Mouse (Mus musculus): ENCODE measurements around the gene Mxd1. TPM values are rescaled to one million over a fixed set of nuclear protein-coding genes. Genes with fewer than 3 reads are reported as not detected.

Mxd1 gene
- 9.4 and 11.2 TPM in 2 replicates for polyA plus RNA-seq (2015; fragmentation: Nextera tagmentation; extraction: Ambion mirVana)

DNA sequence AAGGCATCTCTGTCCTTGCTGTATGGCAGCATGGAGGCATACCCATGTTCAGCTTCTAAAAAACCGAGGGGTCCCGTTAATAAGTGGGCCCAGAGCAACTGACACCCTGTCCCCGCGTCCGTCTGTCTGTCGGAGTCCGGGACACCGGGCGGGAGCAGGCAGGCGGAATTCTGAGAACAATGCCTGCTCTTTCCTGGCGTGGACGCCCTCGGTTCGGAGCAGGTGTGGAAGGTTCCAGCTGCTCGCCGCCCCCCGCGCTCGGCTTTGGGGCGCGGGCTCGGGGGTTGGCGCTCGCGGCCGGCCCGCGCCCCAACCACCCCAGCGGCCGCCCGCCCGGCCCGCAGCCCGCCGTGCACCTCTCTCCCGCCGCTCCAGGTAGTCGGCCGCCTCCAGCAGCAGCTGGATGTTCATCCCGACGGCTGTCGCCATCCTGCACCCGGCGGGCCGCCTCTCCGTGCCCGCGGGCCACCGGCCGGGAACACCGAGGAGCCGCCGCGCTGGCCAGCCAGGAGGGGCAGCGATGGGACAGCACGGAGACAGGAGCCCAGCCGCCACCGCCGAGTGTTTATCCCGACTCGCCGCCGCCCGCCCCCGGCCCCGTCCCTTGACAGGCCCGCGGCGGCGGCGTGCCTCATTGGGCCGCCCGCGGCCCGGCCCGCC is at the start of gene Mxd1:
Mxd1 (minus strand) TSS at position 582 of the 660 bp plus-strand sequence.

DNA sequence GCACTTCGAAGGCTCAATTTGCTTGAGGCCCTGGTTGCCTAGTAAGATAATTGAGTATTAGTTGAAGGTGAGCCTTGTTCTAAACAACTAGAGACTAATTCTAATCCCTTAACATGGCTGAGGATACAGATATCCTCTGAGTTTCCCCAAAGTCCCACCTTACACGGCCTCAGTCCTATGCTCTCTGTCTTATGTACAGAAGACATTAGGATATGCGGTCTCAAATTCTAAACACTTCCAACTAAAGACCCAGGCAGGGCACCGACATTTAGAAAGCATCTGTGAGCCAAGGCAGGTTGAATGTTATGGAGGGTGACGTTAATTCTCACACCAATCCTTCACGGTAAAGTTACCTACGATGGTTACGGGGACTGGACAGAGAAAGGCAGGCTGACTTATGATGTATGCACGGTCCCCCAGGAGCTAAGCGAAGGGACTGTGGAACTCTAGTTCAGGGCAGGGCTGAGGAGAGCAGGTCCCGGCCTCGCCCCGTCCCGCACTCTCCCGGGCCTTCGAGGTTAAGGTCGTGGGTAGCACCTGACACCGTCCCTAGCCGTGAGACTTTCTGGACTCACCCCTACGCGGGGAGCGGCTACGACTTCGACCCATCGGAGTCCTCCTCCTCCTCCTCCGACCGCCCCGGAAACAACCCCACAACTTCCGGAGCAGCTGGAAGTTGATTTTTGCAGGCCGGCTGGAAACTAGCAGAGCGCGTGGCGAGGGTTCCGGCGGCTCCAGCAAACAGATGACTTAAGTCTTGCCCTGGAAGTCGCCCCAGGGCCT is 15.1 kb upstream of the Mxd1 start, which contains the start of gene Snrnp27:
Snrnp27 (minus strand) TSS at position 651 of the 783 bp plus-strand sequence.

DNA sequence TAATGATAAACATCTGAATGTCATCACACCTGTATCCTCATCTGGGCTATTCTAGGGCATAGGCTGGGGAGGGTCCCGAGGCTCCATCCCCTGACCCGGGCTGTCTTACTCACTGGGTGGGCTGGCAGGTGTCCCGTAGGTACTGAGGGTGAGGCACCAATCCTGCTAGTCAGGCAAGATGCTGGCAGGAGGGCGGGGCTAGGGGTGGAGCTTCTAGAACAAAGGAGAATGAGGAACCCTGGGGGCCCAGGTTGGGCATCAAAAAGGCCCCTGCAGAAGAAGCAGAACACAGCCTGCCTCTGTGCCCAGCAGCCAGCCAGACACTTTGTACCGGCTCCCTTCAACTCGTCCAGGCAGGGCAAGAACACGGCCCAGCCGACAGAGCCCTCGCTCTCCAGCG is 41.0 kb downstream of the Mxd1 start, which contains the start of gene Asprv1:
Asprv1 (plus strand) TSS at position 219 of the 400 bp plus-strand sequence.

Other genes with a start within 250 kb of the Mxd1 start
- not detected in 2 replicates for gene Gm44790, start 242.5 kb downstream of the Mxd1 start, polyA plus RNA-seq (2015; fragmentation: Nextera tagmentation; extraction: Ambion mirVana)
- gene C87436, start 230.8 kb downstream of the Mxd1 start, polyA plus RNA-seq (2015; fragmentation: Nextera tagmentation; extraction: Ambion mirVana) = 18.0 and 19.4 TPM in 2 replicates
- 283 and 321 TPM in 2 replicates for gene Pcbp1, start 142.8 kb downstream of the Mxd1 start, polyA plus RNA-seq (2015; fragmentation: Nextera tagmentation; extraction: Ambion mirVana)
- 0.92 and 1.6 TPM in 2 replicates for gene Asprv1, start 41.0 kb downstream of the Mxd1 start, polyA plus RNA-seq (2015; fragmentation: Nextera tagmentation; extraction: Ambion mirVana)
- 95.7 and 103 TPM in 2 replicates for gene Snrnp27, start 15.4 kb upstream of the Mxd1 start, polyA plus RNA-seq (2015; fragmentation: Nextera tagmentation; extraction: Ambion mirVana)
- gene Gmcl1, start 64.2 kb upstream of the Mxd1 start, polyA plus RNA-seq (2015; fragmentation: Nextera tagmentation; extraction: Ambion mirVana) = 31.2 and 33.9 TPM in 2 replicates
- gene Anxa4, start 124.4 kb upstream of the Mxd1 start, polyA plus RNA-seq (2015; fragmentation: Nextera tagmentation; extraction: Ambion mirVana) = 4.4 and 6.2 TPM in 2 replicates
- gene Aak1, start 180.4 kb upstream of the Mxd1 start, polyA plus RNA-seq (2015; fragmentation: Nextera tagmentation; extraction: Ambion mirVana) = 36.1 and 39.4 TPM in 2 replicates